Mouse (Mus musculus): Measurements from ENCODE around the gene Ube3b. TPM values are rescaled to one million over a fixed set of nuclear protein-coding genes. Genes with fewer than 3 reads are reported as not detected.
A peak's percentile ranks its signal among the peaks of the same experiment; 100 is the strongest.

The Ube3b gene
- polyA plus RNA-seq, 1 experiment from 2014 or later, result 19.4 TPM

GRCm38 (mm10) chr5:114467019-114467418 is 86.6 kb downstream of the Ube3b start:
- peak overlapping the region; percentile 52 for H3K4me2 ChIP-seq (replicated peaks; ENCODE audit: low read depth)
- no peak overlapping the region for H3K27ac ChIP-seq (replicated peaks)
- H3K4me3 ChIP-seq (ENCODE audit: low read depth, low read length), result peak overlapping the region; percentile 28
- whole genome bisulfite sequencing, result 9% methylated on average over 11 of the region's 11 CpGs
- no peaks in the 10 kb centered on the region for H3K9me3 ChIP-seq (ENCODE audit: control insufficient read depth, low read length)
- TF ChIP-seq CTCF (IDR thresholded peaks at IDR 0.05; ENCODE audit: low read depth), result no peak
- TF ChIP-seq EP300 (optimal IDR thresholded peaks at IDR 0.05), result no peak
- H3K36me3 ChIP-seq (ENCODE audit: control insufficient read depth, insufficient read depth, low read length), result no peaks in the 10 kb centered on the region
- peak overlapping the region; percentile 45 for H3K9ac ChIP-seq (ENCODE audit: low read length)
- H3K27me3 ChIP-seq (ENCODE audit: control insufficient read depth, insufficient read depth, low read length), result no peaks in the 10 kb centered on the region
- ATAC-seq (ENCODE audit: low FRiP score, low TSS enrichment) (no peak), DNase-seq (ENCODE audit: low spot score) (no peak)
- H3K4me1 ChIP-seq (replicated peaks; ENCODE audit: control insufficient read depth, insufficient read depth), result peaks cover 5% of the 10 kb centered on the region; the same call in 1 of the 2 replicates

- peak overlapping the region; percentile 28 for H3K4me3 ChIP-seq (ENCODE audit: low read depth, low read length)
- H3K9ac ChIP-seq (ENCODE audit: low read length), result peak overlapping the region; percentile 45
- no peaks in the 10 kb centered on the region for H3K36me3 ChIP-seq (ENCODE audit: control insufficient read depth, insufficient read depth, low read length)
- H3K27me3 ChIP-seq (ENCODE audit: control insufficient read depth, insufficient read depth, low read length), result no peaks in the 10 kb centered on the region
- TF ChIP-seq CTCF (IDR thresholded peaks at IDR 0.05; ENCODE audit: low read depth) (no peak), EP300 (optimal IDR thresholded peaks at IDR 0.05) (no peak)
- peaks cover 5% of the 10 kb centered on the region; the same call in 1 of the 2 replicates for H3K4me1 ChIP-seq (replicated peaks; ENCODE audit: control insufficient read depth, insufficient read depth)
- DNase-seq (ENCODE audit: low spot score) (peak; percentile 83), ATAC-seq (ENCODE audit: low FRiP score, low TSS enrichment) (peak; percentile 46; the same call in 1 of the 2 replicates)
- no peak overlapping the region for H3K27ac ChIP-seq (replicated peaks)
- WGBS, result under 1% methylated on average over 12 of the region's 13 CpGs
- peak overlapping the region; percentile 52 for H3K4me2 ChIP-seq (replicated peaks; ENCODE audit: low read depth)
- no peaks in the 10 kb centered on the region for H3K9me3 ChIP-seq (ENCODE audit: control insufficient read depth, low read length)
Measured at GRCm38 (mm10) chr5:114467430-114467829, 87.0 kb downstream of the Ube3b start.

DNA sequence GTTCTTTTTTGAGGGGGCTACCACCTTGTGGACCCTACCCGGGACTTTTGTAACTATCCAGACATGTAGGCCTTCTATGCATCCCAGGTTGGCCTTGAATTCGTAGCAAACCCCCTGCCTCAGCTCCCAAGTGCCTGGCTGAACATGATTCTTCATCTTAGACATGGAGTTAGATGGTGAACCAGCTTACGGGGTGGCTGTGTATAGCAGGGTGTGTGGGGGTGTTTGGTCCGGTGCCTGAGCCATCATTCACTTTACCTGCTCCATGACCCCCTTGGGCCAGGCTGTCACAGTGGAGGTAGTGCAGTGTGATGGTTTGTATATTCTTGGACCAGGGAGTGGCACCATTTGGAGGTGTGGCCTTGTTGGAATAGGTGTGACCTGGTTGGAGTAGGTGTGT is 87.6 kb downstream of the Ube3b start:
- Histone ChIP-seq H3K9me3 (ENCODE audit: control insufficient read depth, low read length) (no peaks in the 10 kb centered on the region), H3K4me2 (replicated peaks; ENCODE audit: low read depth) (0 out of 2 replicates have a peak overlapping the region, but pooled peaks have one; percentile 52), H3K36me3 (ENCODE audit: control insufficient read depth, insufficient read depth, low read length) (no peaks in the 10 kb centered on the region), H3K9ac (ENCODE audit: low read length) (no peak overlapping the region), H3K4me1 (replicated peaks; ENCODE audit: control insufficient read depth, insufficient read depth) (peaks cover 5% of the 10 kb centered on the region; the same call in 1 of the 2 replicates), H3K4me3 (ENCODE audit: low read depth, low read length) (no peak overlapping the region), H3K27me3 (ENCODE audit: control insufficient read depth, insufficient read depth, low read length) (no peaks in the 10 kb centered on the region), H3K27ac (replicated peaks) (no peak overlapping the region)
- DNase-seq (ENCODE audit: low spot score) (no peak), ATAC-seq (ENCODE audit: low FRiP score, low TSS enrichment) (no peak)
- WGBS, result 44% methylated on average over 4 of the region's 4 CpGs
- TF ChIP-seq EP300 (optimal IDR thresholded peaks at IDR 0.05) (no peak), CTCF (IDR thresholded peaks at IDR 0.05; ENCODE audit: low read depth) (no peak)

DNA sequence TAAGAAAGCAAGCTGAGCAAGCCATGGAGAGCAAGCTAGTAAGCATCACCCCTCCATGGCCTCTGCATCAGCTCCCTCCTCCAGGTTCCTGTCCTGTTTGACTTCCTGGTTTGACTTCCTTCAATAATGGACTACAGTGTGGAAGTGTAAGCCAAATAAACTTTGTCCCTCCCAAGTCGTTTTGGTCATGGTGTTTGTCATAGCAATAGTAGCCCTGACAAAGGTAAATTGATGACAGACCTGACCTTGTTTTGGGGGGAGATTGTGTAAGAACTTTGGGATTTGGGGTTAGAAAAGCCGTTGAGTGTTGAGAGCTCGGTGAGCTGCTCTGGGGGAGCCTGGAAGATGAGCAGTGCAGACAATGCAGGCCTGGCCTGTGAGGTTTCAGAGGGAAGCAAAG is 90.0 kb downstream of the Ube3b start:
- DNase-seq (ENCODE audit: low spot score) (no peak), ATAC-seq (ENCODE audit: low FRiP score, low TSS enrichment) (no peak)
- 58% methylated on average over 3 of the region's 3 CpGs for WGBS
- Histone ChIP-seq H3K27ac (replicated peaks) (no peak overlapping the region), H3K36me3 (ENCODE audit: control insufficient read depth, insufficient read depth, low read length) (no peaks in the 10 kb centered on the region), H3K27me3 (ENCODE audit: control insufficient read depth, insufficient read depth, low read length) (no peaks in the 10 kb centered on the region), H3K9ac (ENCODE audit: low read length) (no peak overlapping the region), H3K4me1 (replicated peaks; ENCODE audit: control insufficient read depth, insufficient read depth) (peaks cover 8% of the 10 kb centered on the region; the same call in 1 of the 2 replicates), H3K9me3 (ENCODE audit: control insufficient read depth, low read length) (no peaks in the 10 kb centered on the region), H3K4me2 (replicated peaks; ENCODE audit: low read depth) (no peak overlapping the region), H3K4me3 (ENCODE audit: low read depth, low read length) (no peak overlapping the region)
- TF ChIP-seq CTCF (IDR thresholded peaks at IDR 0.05; ENCODE audit: low read depth), result no peak
- no peak for TF ChIP-seq EP300 (optimal IDR thresholded peaks at IDR 0.05)

Small RNA genes within 50 kb of the gene (microRNA-seq; reads per million reads assigned to microRNA genes)
- gene Mir7027, result not detected

Other genes with a start within 250 kb of the Ube3b start
- gene Acacb, start 234.1 kb upstream of the Ube3b start, polyA plus RNA-seq (2015; fragmentation: Nextera tagmentation; extraction: Ambion mirVana), result 1.3 and 1.4 TPM in 2 replicates
- not detected in 2 replicates for gene Foxn4, start 106.8 kb upstream of the Ube3b start, polyA plus RNA-seq (2015; fragmentation: Nextera tagmentation; extraction: Ambion mirVana)
- 3.0 and 3.8 TPM in 2 replicates for gene Myo1h, start 91.4 kb upstream of the Ube3b start, polyA plus RNA-seq (2015; fragmentation: Nextera tagmentation; extraction: Ambion mirVana)
- gene Kctd10, start 99 bp upstream of the Ube3b start, polyA plus RNA-seq (2015; fragmentation: Nextera tagmentation; extraction: Ambion mirVana), result 93.4 and 96.4 TPM in 2 replicates
- 11.4 and 12.4 TPM in 2 replicates for gene Mmab, start 63.5 kb downstream of the Ube3b start, polyA plus RNA-seq (2015; fragmentation: Nextera tagmentation; extraction: Ambion mirVana)
- gene Mvk, start 63.7 kb downstream of the Ube3b start, polyA plus RNA-seq (2015; fragmentation: Nextera tagmentation; extraction: Ambion mirVana), result 60.1 and 64.4 TPM in 2 replicates
- gene Fam222a, start 187.4 kb downstream of the Ube3b start, polyA plus RNA-seq (2015; fragmentation: Nextera tagmentation; extraction: Ambion mirVana), result 0.79 and 0.98 TPM in 2 replicates

All from stomach, postnatal 0 days (tissue).